Mouse (Mus musculus): ENCODE results near the gene Gmppb.

DNA sequence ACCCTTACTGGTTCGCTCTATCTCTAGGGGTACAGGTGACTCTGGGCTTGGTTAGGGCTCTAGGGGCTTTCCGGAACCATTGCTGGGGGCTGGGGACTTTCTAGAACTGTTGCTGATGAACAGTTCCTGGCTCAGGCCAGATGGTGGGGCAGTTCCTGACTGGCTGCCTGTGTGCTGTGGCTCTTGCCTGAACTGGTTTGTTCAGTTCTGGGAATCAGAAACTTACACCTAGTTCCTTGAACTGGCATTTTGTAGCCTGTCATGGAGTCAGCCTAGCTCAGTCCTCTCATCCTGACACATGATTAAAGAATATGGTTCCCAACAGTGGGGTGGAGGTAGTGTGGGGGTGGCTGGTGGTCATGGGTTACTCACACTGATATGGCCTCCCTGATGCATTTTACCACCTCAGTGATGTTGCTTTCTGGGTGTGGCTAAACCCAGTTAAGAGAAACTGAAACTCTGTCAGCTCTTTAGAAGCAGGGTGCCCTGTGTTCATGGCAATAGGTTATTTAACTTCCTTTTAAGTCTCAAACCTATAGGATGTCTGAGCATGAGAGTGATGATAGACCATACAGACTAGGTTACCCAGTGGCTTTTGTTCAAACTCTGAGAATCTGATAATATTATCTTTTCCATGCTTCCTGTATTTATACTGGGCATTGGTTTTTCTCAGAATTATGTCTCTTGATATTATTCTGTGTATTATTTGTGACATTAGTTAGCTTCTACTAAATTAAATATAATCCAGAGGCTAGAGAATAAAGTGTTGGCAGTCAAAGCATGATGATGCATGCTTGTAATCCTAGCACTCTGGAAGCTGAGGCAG, 13.5 kb upstream of the Gmppb start:
- TF ChIP-seq CTCF (conservative IDR thresholded peaks at IDR 0.05; ENCODE audit: low read length) (no peak), POU5F1 (IDR thresholded peaks at IDR 0.05; ENCODE audit: borderline replicate concordance, low read length) (no peak)
